Mouse (Mus musculus): ENCODE results near the gene Olfr1197. TPM values are rescaled to one million over a fixed set of nuclear protein-coding genes. Genes with fewer than 3 reads are reported as not detected.

Gene Olfr1197
- not detected in 2 replicates for polyA plus RNA-seq (2014; fragmentation: Nextera tagmentation; extraction: Ambion mirVana)

- H3K27me3 ChIP-seq (ENCODE audit: control insufficient read depth, insufficient read depth, low read length), result no peaks in the 10 kb centered on the region
- H3K9ac ChIP-seq (ENCODE audit: low read depth, low read length), result no peak within 1 kb of the TSS
- H3K4me3 ChIP-seq (ENCODE audit: low read length), result no peak within 1 kb of the TSS
- no peaks in the 10 kb centered on the region for H3K9me3 ChIP-seq (ENCODE audit: control insufficient read depth, low read length)
- no peaks in the 10 kb centered on the region for H3K36me3 ChIP-seq (ENCODE audit: control insufficient read depth, insufficient read depth, low read length)
- H3K4me2 ChIP-seq (replicated peaks; ENCODE audit: low read depth, low read length), result no peak within 1 kb of the TSS
- no peak for ATAC-seq (ENCODE audit: low FRiP score, low TSS enrichment)
- H3K27ac ChIP-seq (ENCODE audit: low read depth, low read length), result no peak within 1 kb of the TSS
- WGBS, result 89% methylated on average over 1 of the region's 1 CpGs
- no peaks in the 10 kb centered on the region for H3K4me1 ChIP-seq (ENCODE audit: control insufficient read depth, insufficient read depth, low read length)
Measured at GRCm38 (mm10) chr2:88732266-88732665, at the start of gene Olfr1197. Olfr1197 (minus strand) TSS chr2:88732366.

- Histone ChIP-seq H3K4me2 (replicated peaks; ENCODE audit: low read depth, low read length) (no peak within 1 kb of the TSS), H3K36me3 (ENCODE audit: control insufficient read depth, insufficient read depth, low read length) (no peaks in the 10 kb centered on the region), H3K9me3 (ENCODE audit: control insufficient read depth, low read length) (no peaks in the 10 kb centered on the region), H3K4me1 (ENCODE audit: control insufficient read depth, insufficient read depth, low read length) (no peaks in the 10 kb centered on the region), H3K9ac (ENCODE audit: low read depth, low read length) (no peak within 1 kb of the TSS), H3K27ac (ENCODE audit: low read depth, low read length) (no peak within 1 kb of the TSS), H3K27me3 (ENCODE audit: control insufficient read depth, insufficient read depth, low read length) (no peaks in the 10 kb centered on the region), H3K4me3 (ENCODE audit: low read length) (no peak within 1 kb of the TSS)
- no peak for ATAC-seq (ENCODE audit: low FRiP score, low TSS enrichment)
- WGBS, result 72% methylated on average over 2 of the region's 2 CpGs
Measured at GRCm38 (mm10) chr2:88770388-88770787, 38.2 kb upstream of the Olfr1197 start, which contains the start of gene Olfr1200. Olfr1200 (minus strand) TSS chr2:88770488.

DNA sequence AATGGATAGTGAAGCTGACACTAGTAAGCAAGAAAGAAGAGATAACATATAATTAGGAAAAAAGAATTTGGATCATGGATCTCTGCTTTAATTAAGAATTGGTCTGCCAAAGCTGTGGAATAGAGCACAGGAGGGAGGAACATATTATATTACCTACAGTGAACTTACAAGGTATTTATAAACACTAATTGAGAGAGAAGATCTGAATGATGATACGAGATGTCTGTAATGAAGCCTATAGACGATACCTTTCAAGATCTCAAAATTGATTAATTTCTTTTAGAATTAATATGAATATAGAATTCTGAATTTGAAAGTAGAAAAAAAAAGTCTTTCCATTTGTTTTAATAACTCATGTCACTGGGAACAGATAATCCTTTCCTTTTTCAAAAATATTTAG is 28.2 kb upstream of the Olfr1197 start, which contains the start of gene Olfr1199:
Gene Olfr1199 (minus strand): TSS at position 101 of the 400 bp plus-strand sequence.
- no peaks in the 10 kb centered on the region for H3K9me3 ChIP-seq (ENCODE audit: control insufficient read depth, low read length)
- 92% methylated on average over 2 of the region's 2 CpGs for WGBS
- no peak for ATAC-seq (ENCODE audit: low FRiP score, low TSS enrichment)
- H3K27me3 ChIP-seq (ENCODE audit: control insufficient read depth, insufficient read depth, low read length), result no peaks in the 10 kb centered on the region
- H3K4me1 ChIP-seq (ENCODE audit: control insufficient read depth, insufficient read depth, low read length), result no peaks in the 10 kb centered on the region
- H3K27ac ChIP-seq (ENCODE audit: low read depth, low read length), result no peak within 1 kb of the TSS
- no peak within 1 kb of the TSS for H3K4me2 ChIP-seq (replicated peaks; ENCODE audit: low read depth, low read length)
- no peak within 1 kb of the TSS for H3K4me3 ChIP-seq (ENCODE audit: low read length)
- H3K36me3 ChIP-seq (ENCODE audit: control insufficient read depth, insufficient read depth, low read length), result no peaks in the 10 kb centered on the region
- no peak within 1 kb of the TSS for H3K9ac ChIP-seq (ENCODE audit: low read depth, low read length)

DNA sequence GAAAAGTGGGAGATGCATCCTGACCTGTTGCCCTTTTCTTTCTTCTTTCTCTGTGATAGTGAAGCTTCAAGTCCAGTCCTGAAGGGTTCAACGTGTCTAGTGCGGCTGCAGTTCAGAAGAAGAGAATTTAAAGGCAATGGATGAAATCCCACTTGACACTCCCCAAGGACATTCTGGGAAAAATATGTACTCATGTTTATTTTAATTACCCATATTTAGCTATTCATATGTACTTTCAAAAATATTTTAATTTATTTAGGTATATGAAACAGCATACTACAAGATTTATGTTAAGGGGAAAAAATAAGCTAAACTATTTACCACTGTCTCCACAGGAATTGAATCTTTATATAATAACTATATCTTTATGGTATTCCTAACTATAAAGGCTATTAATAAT is 19.1 kb upstream of the Olfr1197 start, which contains the start of gene Olfr1198:
Gene Olfr1198 (minus strand): TSS at position 101 of the 400 bp plus-strand sequence.
- Histone ChIP-seq H3K9ac (ENCODE audit: low read depth, low read length) (no peak within 1 kb of the TSS), H3K4me2 (replicated peaks; ENCODE audit: low read depth, low read length) (no peak within 1 kb of the TSS), H3K36me3 (ENCODE audit: control insufficient read depth, insufficient read depth, low read length) (no peaks in the 10 kb centered on the region), H3K9me3 (ENCODE audit: control insufficient read depth, low read length) (no peaks in the 10 kb centered on the region), H3K27ac (ENCODE audit: low read depth, low read length) (no peak within 1 kb of the TSS), H3K27me3 (ENCODE audit: control insufficient read depth, insufficient read depth, low read length) (no peaks in the 10 kb centered on the region), H3K4me1 (ENCODE audit: control insufficient read depth, insufficient read depth, low read length) (no peaks in the 10 kb centered on the region), H3K4me3 (ENCODE audit: low read length) (no peak within 1 kb of the TSS)
- ATAC-seq (ENCODE audit: low FRiP score, low TSS enrichment), result no peak
- 92% methylated on average over 2 of the region's 2 CpGs for WGBS

GRCm38 (mm10) chr2:88743379-88743778 is 11.2 kb upstream of the Olfr1197 start:
- 85% methylated on average over 3 of the region's 3 CpGs for WGBS

GRCm38 (mm10) chr2:88704497-88704896 is 27.7 kb downstream of the Olfr1197 start, which contains the start of gene Olfr1196:
Olfr1196 (minus strand) TSS chr2:88704597.
- 89% methylated on average over 2 of the region's 2 CpGs for WGBS
- Histone ChIP-seq H3K4me1 (ENCODE audit: control insufficient read depth, insufficient read depth, low read length) (no peaks in the 10 kb centered on the region), H3K27me3 (ENCODE audit: control insufficient read depth, insufficient read depth, low read length) (no peaks in the 10 kb centered on the region), H3K27ac (ENCODE audit: low read depth, low read length) (no peak within 1 kb of the TSS), H3K4me2 (replicated peaks; ENCODE audit: low read depth, low read length) (no peak within 1 kb of the TSS), H3K9ac (ENCODE audit: low read depth, low read length) (no peak within 1 kb of the TSS), H3K4me3 (ENCODE audit: low read length) (no peak within 1 kb of the TSS), H3K36me3 (ENCODE audit: control insufficient read depth, insufficient read depth, low read length) (no peaks in the 10 kb centered on the region), H3K9me3 (ENCODE audit: control insufficient read depth, low read length) (no peaks in the 10 kb centered on the region)
- ATAC-seq (ENCODE audit: low FRiP score, low TSS enrichment), result no peak

More at GRCm38 (mm10) chr2:88743379-88743778, 11.2 kb upstream of the Olfr1197 start:
- no peak overlapping the region for H3K4me2 ChIP-seq (replicated peaks; ENCODE audit: low read depth, low read length)
- H3K9ac ChIP-seq (ENCODE audit: low read depth, low read length), result no peak overlapping the region
- H3K4me1 ChIP-seq (ENCODE audit: control insufficient read depth, insufficient read depth, low read length), result no peaks in the 10 kb centered on the region
- no peak overlapping the region for H3K4me3 ChIP-seq (ENCODE audit: low read length)
- H3K9me3 ChIP-seq (ENCODE audit: control insufficient read depth, low read length), result no peaks in the 10 kb centered on the region
- no peaks in the 10 kb centered on the region for H3K27me3 ChIP-seq (ENCODE audit: control insufficient read depth, insufficient read depth, low read length)
- no peak for ATAC-seq (ENCODE audit: low FRiP score, low TSS enrichment)
- no peak overlapping the region for H3K27ac ChIP-seq (ENCODE audit: low read depth, low read length)
- H3K36me3 ChIP-seq (ENCODE audit: control insufficient read depth, insufficient read depth, low read length), result no peaks in the 10 kb centered on the region

- no peak within 1 kb of the TSS for H3K4me3 ChIP-seq (ENCODE audit: low read length)
- H3K9ac ChIP-seq (ENCODE audit: low read depth, low read length), result no peak within 1 kb of the TSS
- H3K9me3 ChIP-seq (ENCODE audit: control insufficient read depth, low read length), result no peaks in the 10 kb centered on the region
- no peaks in the 10 kb centered on the region for H3K36me3 ChIP-seq (ENCODE audit: control insufficient read depth, insufficient read depth, low read length)
- ATAC-seq (ENCODE audit: low FRiP score, low TSS enrichment), result no peak
- H3K27me3 ChIP-seq (ENCODE audit: control insufficient read depth, insufficient read depth, low read length), result no peaks in the 10 kb centered on the region
- H3K27ac ChIP-seq (ENCODE audit: low read depth, low read length), result no peak within 1 kb of the TSS
- H3K4me2 ChIP-seq (replicated peaks; ENCODE audit: low read depth, low read length), result no peak within 1 kb of the TSS
- no peaks in the 10 kb centered on the region for H3K4me1 ChIP-seq (ENCODE audit: control insufficient read depth, insufficient read depth, low read length)
Measured at GRCm38 (mm10) chr2:88689087-88689486, 43.1 kb downstream of the Olfr1197 start, which contains the start of gene Olfr1195. Olfr1195 (minus strand) TSS chr2:88689187.

Other genes with a start within 250 kb of the Olfr1197 start
- not detected in 2 replicates for gene Olfr1184, start 248.8 kb downstream of the Olfr1197 start, polyA plus RNA-seq (2014; fragmentation: Nextera tagmentation; extraction: Ambion mirVana)
- not detected in 2 replicates for gene Olfr1185-ps1, start 239.0 kb downstream of the Olfr1197 start, polyA plus RNA-seq (2014; fragmentation: Nextera tagmentation; extraction: Ambion mirVana)
- gene Olfr1186, start 213.8 kb downstream of the Olfr1197 start, polyA plus RNA-seq (2014; fragmentation: Nextera tagmentation; extraction: Ambion mirVana), result not detected in 2 replicates
- not detected in 2 replicates for gene Olfr1188, start 175.4 kb downstream of the Olfr1197 start, polyA plus RNA-seq (2014; fragmentation: Nextera tagmentation; extraction: Ambion mirVana)
- gene Olfr1189, start 145.9 kb downstream of the Olfr1197 start, polyA plus RNA-seq (2014; fragmentation: Nextera tagmentation; extraction: Ambion mirVana), result not detected in 2 replicates
- gene Olfr1191-ps1, start 91.8 kb downstream of the Olfr1197 start, polyA plus RNA-seq (2014; fragmentation: Nextera tagmentation; extraction: Ambion mirVana), result 0.03 TPM in 1 of 2 replicates, not detected in the other
- gene Olfr1192-ps1, start 83.9 kb downstream of the Olfr1197 start, polyA plus RNA-seq (2014; fragmentation: Nextera tagmentation; extraction: Ambion mirVana), result not detected in 2 replicates
- not detected in 2 replicates for gene Olfr1193, start 56.7 kb downstream of the Olfr1197 start, polyA plus RNA-seq (2014; fragmentation: Nextera tagmentation; extraction: Ambion mirVana)
- gene Olfr1195, start 43.2 kb downstream of the Olfr1197 start, polyA plus RNA-seq (2014; fragmentation: Nextera tagmentation; extraction: Ambion mirVana), result not detected in 2 replicates
- gene Olfr1196, start 27.8 kb downstream of the Olfr1197 start, polyA plus RNA-seq (2014; fragmentation: Nextera tagmentation; extraction: Ambion mirVana), result not detected in 2 replicates
- not detected in 2 replicates for gene Olfr1198, start 19.0 kb upstream of the Olfr1197 start, polyA plus RNA-seq (2014; fragmentation: Nextera tagmentation; extraction: Ambion mirVana)
- gene Olfr1199, start 28.1 kb upstream of the Olfr1197 start, polyA plus RNA-seq (2014; fragmentation: Nextera tagmentation; extraction: Ambion mirVana), result not detected in 2 replicates
- gene Olfr1200, start 38.1 kb upstream of the Olfr1197 start, polyA plus RNA-seq (2014; fragmentation: Nextera tagmentation; extraction: Ambion mirVana), result not detected in 2 replicates
- not detected in 2 replicates for gene Olfr1201, start 60.7 kb upstream of the Olfr1197 start, polyA plus RNA-seq (2014; fragmentation: Nextera tagmentation; extraction: Ambion mirVana)
- gene Olfr1202, start 82.1 kb upstream of the Olfr1197 start, polyA plus RNA-seq (2014; fragmentation: Nextera tagmentation; extraction: Ambion mirVana), result not detected in 2 replicates
- gene Olfr1205, start 97.4 kb upstream of the Olfr1197 start, polyA plus RNA-seq (2014; fragmentation: Nextera tagmentation; extraction: Ambion mirVana), result not detected in 2 replicates
- not detected in 2 replicates for gene Olfr1204, start 116.9 kb upstream of the Olfr1197 start, polyA plus RNA-seq (2014; fragmentation: Nextera tagmentation; extraction: Ambion mirVana)
- not detected in 2 replicates for gene Olfr1206, start 130.9 kb upstream of the Olfr1197 start, polyA plus RNA-seq (2014; fragmentation: Nextera tagmentation; extraction: Ambion mirVana)
- gene Olfr1208, start 169.9 kb upstream of the Olfr1197 start, polyA plus RNA-seq (2014; fragmentation: Nextera tagmentation; extraction: Ambion mirVana), result not detected in 2 replicates
- gene Olfr1209, start 182.8 kb upstream of the Olfr1197 start, polyA plus RNA-seq (2014; fragmentation: Nextera tagmentation; extraction: Ambion mirVana), result not detected in 2 replicates
- not detected in 2 replicates for gene Olfr1211, start 205.7 kb upstream of the Olfr1197 start, polyA plus RNA-seq (2014; fragmentation: Nextera tagmentation; extraction: Ambion mirVana)
- gene Olfr1212, start 221.6 kb upstream of the Olfr1197 start, polyA plus RNA-seq (2014; fragmentation: Nextera tagmentation; extraction: Ambion mirVana), result not detected in 2 replicates
- not detected in 2 replicates for gene Gm13762, start 247.9 kb upstream of the Olfr1197 start, polyA plus RNA-seq (2014; fragmentation: Nextera tagmentation; extraction: Ambion mirVana)

Measured in kidney, embryonic 14.5 days (tissue).